Mouse (Mus musculus): ENCODE measurements around the gene Chrm1. TPM values are rescaled to one million over a fixed set of nuclear protein-coding genes. Genes with fewer than 3 reads are reported as not detected.
"Not testable (repeated sequence)": the region's sequence is repeated elsewhere in the genome, so short reads cannot be mapped to it uniquely, and the experiment has no call there.

Chrm1 gene
- polyA plus RNA-seq, 1 experiment from 2014 or later = 0.98 TPM

GRCm38 (mm10) chr19:8723574-8724346, 60.2 kb downstream of the Chrm1 start:
- ATAC-seq = no peak; the same call in 1 of the 2 replicates

GRCm38 (mm10) chr19:8724392-8724791, 60.8 kb downstream of the Chrm1 start:
- H3K4me3 ChIP-seq (ENCODE audit: low read depth, low read length) = peak overlapping the region; percentile 71
- peak overlapping the region; percentile 69 for H3K4me2 ChIP-seq (replicated peaks; ENCODE audit: low read depth)
- H3K4me1 ChIP-seq (replicated peaks; ENCODE audit: control insufficient read depth, insufficient read depth, low read length) = no peaks in the 10 kb centered on the region
- ATAC-seq = no peak
- peak overlapping the region; percentile 86; the same call in 1 of the 2 replicates for H3K27ac ChIP-seq (ENCODE audit: low read depth, low read length)
- TF ChIP-seq CTCF (IDR thresholded peaks at IDR 0.05; ENCODE audit: low read depth) = no peak
- WGBS = 0% methylated on average over 2 of the region's 2 CpGs
- peak overlapping the region; percentile 88; the same call in 1 of the 2 replicates for H3K9ac ChIP-seq (ENCODE audit: low read depth, low read length)
- no peaks in the 10 kb centered on the region for H3K9me3 ChIP-seq (ENCODE audit: control insufficient read depth)
- H3K36me3 ChIP-seq (ENCODE audit: control insufficient read depth, insufficient read depth) = peaks cover 26% of the 10 kb centered on the region
- no peaks in the 10 kb centered on the region for H3K27me3 ChIP-seq (replicated peaks; ENCODE audit: control insufficient read depth, insufficient read depth, low read length)

More at GRCm38 (mm10) chr19:8723574-8724346, 60.2 kb downstream of the Chrm1 start:
- no peaks in the 10 kb centered on the region for H3K27me3 ChIP-seq (replicated peaks; ENCODE audit: control insufficient read depth, insufficient read depth, low read length)
- peak overlapping the region; percentile 88 for H3K9ac ChIP-seq (ENCODE audit: low read depth, low read length)
- H3K4me1 ChIP-seq (replicated peaks; ENCODE audit: control insufficient read depth, insufficient read depth, low read length) = no peaks in the 10 kb centered on the region
- H3K27ac ChIP-seq (ENCODE audit: low read depth, low read length) = peak overlapping the region; percentile 86
- H3K9me3 ChIP-seq (ENCODE audit: control insufficient read depth) = no peaks in the 10 kb centered on the region
- peak overlapping the region; percentile 71 for H3K4me3 ChIP-seq (ENCODE audit: low read depth, low read length)
- under 1% methylated on average over 20 of the region's 20 CpGs for WGBS
- H3K4me2 ChIP-seq (replicated peaks; ENCODE audit: low read depth) = peak overlapping the region; percentile 69
- no peak for TF ChIP-seq CTCF (IDR thresholded peaks at IDR 0.05; ENCODE audit: low read depth)
- H3K36me3 ChIP-seq (ENCODE audit: control insufficient read depth, insufficient read depth) = peaks cover 26% of the 10 kb centered on the region

- H3K27me3 ChIP-seq (replicated peaks; ENCODE audit: control insufficient read depth, insufficient read depth, low read length) = no peaks in the 10 kb centered on the region
- WGBS = 30% methylated on average over 4 of the region's 4 CpGs
- no peak for TF ChIP-seq CTCF (IDR thresholded peaks at IDR 0.05; ENCODE audit: low read depth)
- peak overlapping the region; percentile 71; the same call in 1 of the 2 replicates for H3K4me3 ChIP-seq (ENCODE audit: low read depth, low read length)
- H3K9ac ChIP-seq (ENCODE audit: low read depth, low read length) = 0 out of 2 replicates have a peak overlapping the region, but pooled peaks have one; percentile 88
- peak overlapping the region; percentile 69 for H3K4me2 ChIP-seq (replicated peaks; ENCODE audit: low read depth)
- H3K27ac ChIP-seq (ENCODE audit: low read depth, low read length) = no peak overlapping the region
- no peak for ATAC-seq
- H3K4me1 ChIP-seq (replicated peaks; ENCODE audit: control insufficient read depth, insufficient read depth, low read length) = no peaks in the 10 kb centered on the region
- H3K36me3 ChIP-seq (ENCODE audit: control insufficient read depth, insufficient read depth) = peaks cover 26% of the 10 kb centered on the region
- H3K9me3 ChIP-seq (ENCODE audit: control insufficient read depth) = no peaks in the 10 kb centered on the region
Measured at GRCm38 (mm10) chr19:8725081-8725613, 61.6 kb downstream of the Chrm1 start.

- Histone ChIP-seq H3K9ac (ENCODE audit: low read depth, low read length) (no peak overlapping the region), H3K27ac (ENCODE audit: low read depth, low read length) (no peak overlapping the region), H3K27me3 (replicated peaks; ENCODE audit: control insufficient read depth, insufficient read depth, low read length) (no peaks in the 10 kb centered on the region), H3K4me3 (ENCODE audit: low read depth, low read length) (no peak overlapping the region), H3K36me3 (ENCODE audit: control insufficient read depth, insufficient read depth) (peaks cover 26% of the 10 kb centered on the region), H3K4me2 (replicated peaks; ENCODE audit: low read depth) (no peak overlapping the region), H3K4me1 (replicated peaks; ENCODE audit: control insufficient read depth, insufficient read depth, low read length) (no peaks in the 10 kb centered on the region), H3K9me3 (ENCODE audit: control insufficient read depth) (no peaks in the 10 kb centered on the region)
- 30% methylated on average over 3 of the region's 3 CpGs for WGBS
- TF ChIP-seq CTCF (IDR thresholded peaks at IDR 0.05; ENCODE audit: low read depth) = no peak
- no peak for ATAC-seq
Measured at GRCm38 (mm10) chr19:8726609-8727390, 63.2 kb downstream of the Chrm1 start.

GRCm38 (mm10) chr19:8727495-8728114, 64.0 kb downstream of the Chrm1 start:
- no peak for TF ChIP-seq CTCF (IDR thresholded peaks at IDR 0.05; ENCODE audit: low read depth)
- WGBS = 22% methylated on average over 5 of the region's 5 CpGs
- no peak overlapping the region for H3K27ac ChIP-seq (ENCODE audit: low read depth, low read length)
- H3K9ac ChIP-seq (ENCODE audit: low read depth, low read length) = no peak overlapping the region
- no peak overlapping the region for H3K4me2 ChIP-seq (replicated peaks; ENCODE audit: low read depth)
- no peaks in the 10 kb centered on the region for H3K27me3 ChIP-seq (replicated peaks; ENCODE audit: control insufficient read depth, insufficient read depth, low read length)
- no peaks in the 10 kb centered on the region for H3K4me1 ChIP-seq (replicated peaks; ENCODE audit: control insufficient read depth, insufficient read depth, low read length)
- peaks cover 26% of the 10 kb centered on the region for H3K36me3 ChIP-seq (ENCODE audit: control insufficient read depth, insufficient read depth)
- H3K4me3 ChIP-seq (ENCODE audit: low read depth, low read length) = no peak overlapping the region
- no peaks in the 10 kb centered on the region for H3K9me3 ChIP-seq (ENCODE audit: control insufficient read depth)
- ATAC-seq = no peak

- H3K9ac ChIP-seq (ENCODE audit: low read depth, low read length); H3K9me3 ChIP-seq (ENCODE audit: control insufficient read depth); H3K4me3 ChIP-seq (ENCODE audit: low read depth, low read length); ATAC-seq; H3K4me2 ChIP-seq (replicated peaks; ENCODE audit: low read depth); H3K27ac ChIP-seq (ENCODE audit: low read depth, low read length); H3K4me1 ChIP-seq (replicated peaks; ENCODE audit: control insufficient read depth, insufficient read depth, low read length); H3K27me3 ChIP-seq (replicated peaks; ENCODE audit: control insufficient read depth, insufficient read depth, low read length): not testable (repeated sequence)
- 46% methylated on average over 3 of the region's 3 CpGs for WGBS
- peaks cover 26% of the 10 kb centered on the region for H3K36me3 ChIP-seq (ENCODE audit: control insufficient read depth, insufficient read depth)
Measured at GRCm38 (mm10) chr19:8728335-8729099, 64.9 kb downstream of the Chrm1 start.

Data from intestine, postnatal 0 days (tissue).